Mouse (Mus musculus) midbrain, embryonic 14.5 days (tissue): ENCODE measurements at regions not wholly inside any gene's neighbourhood (a gene's known extent, or its start where the extent isn't known, plus 50 kb on each side); places are given as distances from the start of the nearest gene placed in this dataset.

Source experiments
- ATAC-seq: fragments of 200-750 bp; cut with Nextera tagmentation; 2 replicates; pipeline ENCODE4 v1.8.0; 2017; ENCODE audit warnings: moderate number of reproducible peaks, moderate library complexity; ENCODE audit not compliant: low FRiP score, low TSS enrichment
- DNase-seq: peaks from one replicate; pipeline ENCODE4 v3.0.0-alpha.2; 2015
- H3K27ac ChIP-seq: fragments of 300-500 bp; sonication (generic); replicated peaks from 2 replicates; pipeline ENCODE4 v1.5.1; 2014; ENCODE audit warnings: mild to moderate bottlenecking, low read depth, low read length, moderate library complexity
- H3K27me3 ChIP-seq: fragments of 300-500 bp; sonication (generic); 2 replicates; pipeline ENCODE4 v1.6.1; 2014; ENCODE audit warnings: low read length, control low read depth, mixed read lengths; ENCODE audit not compliant: control insufficient read depth, insufficient read depth
- H3K36me3 ChIP-seq: fragments of 300-500 bp; sonication (generic); 2 replicates; pipeline ENCODE4 v1.6.1; 2014; ENCODE audit warnings: low read length, control low read depth; ENCODE audit not compliant: control insufficient read depth, insufficient read depth
- H3K4me1 ChIP-seq: fragments of 300-500 bp; sonication (generic); 2 replicates; pipeline ENCODE4 v1.6.1; 2014; ENCODE audit warnings: mild to moderate bottlenecking, antibody characterized with exemption, low read length, control low read depth; ENCODE audit not compliant: control insufficient read depth, insufficient read depth
- H3K4me2 ChIP-seq: fragments of 300-500 bp; sonication (generic); 2 replicates; pipeline ENCODE4 v1.6.1; 2014; ENCODE audit warnings: mild to moderate bottlenecking, low read length, moderate library complexity
- H3K4me3 ChIP-seq: fragments of 300-500 bp; sonication (generic); replicated peaks from 2 replicates; pipeline ENCODE4 v1.5.1; 2014; ENCODE audit warnings: low read depth, low read length
- H3K9ac ChIP-seq: fragments of 300-500 bp; sonication (generic); replicated peaks from 2 replicates; pipeline ENCODE4 v1.6.1; 2014; ENCODE audit warnings: mild to moderate bottlenecking, low read length, moderate library complexity
- H3K9me3 ChIP-seq: fragments of 300-500 bp; sonication (generic); 2 replicates; pipeline ENCODE4 v1.6.1; 2016; ENCODE audit warnings: low read length, control low read depth, mixed read lengths; ENCODE audit not compliant: control insufficient read depth
- WGBS: fragments of 180-500 bp; shearing (Covaris S2); extraction: QIAGEN DNeasy Blood & Tissue Kit; methylation state at CpG from one replicate; pipeline ENCODE4 v1.1.7; 2014; 5-methylcytosine and 5-hydroxymethylcytosine counted together

DNA sequence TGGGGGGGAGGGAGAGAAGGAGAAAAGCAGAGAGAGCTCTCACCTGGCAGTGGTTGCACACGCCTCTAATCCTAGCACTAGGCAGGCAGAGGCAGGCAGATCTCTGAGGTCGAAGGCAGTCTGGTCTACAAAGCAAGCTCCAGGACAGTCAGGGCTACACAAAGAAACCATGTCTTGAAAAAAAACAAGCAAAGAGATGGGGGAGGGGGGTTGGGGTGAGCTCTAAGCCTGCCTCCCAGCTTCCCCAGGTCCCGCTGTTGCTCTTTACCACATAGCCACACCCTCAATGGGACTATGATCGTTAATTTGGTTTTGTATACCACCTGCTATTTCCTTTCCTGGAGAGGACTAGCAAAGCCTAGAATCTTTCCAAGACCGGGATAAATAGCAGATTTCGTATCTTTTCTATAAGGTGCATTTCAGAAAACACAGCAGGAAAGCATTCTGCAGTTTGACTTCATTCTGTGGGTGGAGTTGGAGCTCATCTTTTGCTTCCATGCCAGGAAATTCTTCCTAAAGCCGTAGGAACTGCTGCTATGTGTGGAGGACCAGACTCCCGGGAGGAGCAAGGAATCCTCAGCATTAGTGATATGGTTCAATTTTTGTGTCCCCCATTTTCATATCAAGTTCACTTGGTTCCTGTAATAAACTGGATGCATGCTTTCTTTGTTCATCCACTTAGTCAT, 52.7 kb upstream of the Rgma start:
- Histone ChIP-seq H3K9me3 (no peaks in the 10 kb centered on the region), H3K4me2 (no peak overlapping the region), H3K27ac (no peak overlapping the region), H3K9ac (no peak overlapping the region), H3K4me3 (no peak overlapping the region), H3K4me1 (no peaks in the 10 kb centered on the region), H3K27me3 (no peaks in the 10 kb centered on the region), H3K36me3 (no peaks in the 10 kb centered on the region)
- no peak for DNase-seq
- WGBS = 92% methylated on average over 8 of the region's 8 CpGs
- no peak for ATAC-seq

DNA sequence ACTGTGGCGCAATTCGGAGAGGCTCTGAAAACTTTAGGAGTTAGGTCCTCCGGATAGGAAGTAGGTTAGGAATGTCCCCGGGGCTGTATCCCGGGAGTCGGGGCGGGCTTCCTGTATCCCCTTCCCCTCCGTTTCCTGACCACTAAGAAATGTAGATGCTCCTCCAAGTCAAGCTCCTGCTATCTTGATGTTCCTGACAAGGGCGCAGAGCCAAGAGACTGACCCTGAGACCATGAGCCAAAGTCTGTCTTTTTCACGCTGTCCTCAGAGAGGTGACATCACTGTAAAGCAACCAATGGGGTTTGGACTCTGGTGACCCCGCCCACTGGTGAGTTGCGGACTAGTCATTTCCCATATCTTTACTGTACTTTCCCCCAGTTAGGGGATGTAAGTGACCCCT, 51.8 kb upstream of the Rgma start:
- no peak overlapping the region for H3K4me3 ChIP-seq
- ATAC-seq (no peak), DNase-seq (no peak)
- H3K9me3 ChIP-seq = no peaks in the 10 kb centered on the region
- H3K9ac ChIP-seq = no peak overlapping the region
- no peaks in the 10 kb centered on the region for H3K36me3 ChIP-seq
- H3K27me3 ChIP-seq = no peaks in the 10 kb centered on the region
- H3K4me2 ChIP-seq = no peak overlapping the region
- 66% methylated on average over 12 of the region's 12 CpGs for WGBS
- no peaks in the 10 kb centered on the region; the same call in 1 of the 2 replicates for H3K4me1 ChIP-seq
- no peak overlapping the region for H3K27ac ChIP-seq

DNA sequence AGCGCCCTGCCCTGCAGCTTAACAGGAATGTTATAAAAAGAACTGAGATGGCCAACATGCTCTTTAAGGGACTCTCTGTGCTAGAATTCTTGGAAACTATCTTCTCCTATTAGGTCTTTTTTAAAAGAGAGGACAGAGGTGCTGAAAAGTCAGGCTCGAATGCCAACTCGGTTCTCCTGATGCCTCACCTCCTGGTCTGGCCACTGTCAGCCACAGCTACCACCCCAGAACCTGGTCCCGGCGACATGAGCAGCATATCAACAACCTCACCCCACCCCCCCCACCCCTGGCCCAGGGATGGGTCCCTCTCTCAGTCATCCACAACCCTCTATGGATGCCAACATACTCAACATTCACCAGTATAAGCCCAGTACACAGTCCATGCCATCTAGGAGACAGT, 49.8 kb upstream of the Rgma start:
- no peak for ATAC-seq
- Histone ChIP-seq H3K36me3 (no peaks in the 10 kb centered on the region), H3K27me3 (no peaks in the 10 kb centered on the region), H3K9ac (no peak overlapping the region), H3K27ac (no peak overlapping the region), H3K4me2 (no peak overlapping the region), H3K4me1 (no peaks in the 10 kb centered on the region; the same call in 1 of the 2 replicates), H3K4me3 (no peak overlapping the region), H3K9me3 (no peaks in the 10 kb centered on the region)
- DNase-seq = no peak
- WGBS = 99% methylated on average over 5 of the region's 5 CpGs
